Mouse (Mus musculus) brain, adult 10 weeks (tissue): Measurements from ENCODE around the gene B3galt4. TPM values are rescaled to one million over a fixed set of nuclear protein-coding genes. Genes with fewer than 3 reads are reported as not detected.

Source experiments
- polyA plus RNA-seq: library from polyadenylated mRNA; stranded (reverse); fragments of 350-450 nt; fragmentation: Illumina TruSeq; extraction: RNeasy Lipid Tissue Mini Kit (QIAGEN cat#74804); gene quantifications from one replicate; pipeline ENCODE4 v1.2.3, GENCODE M21; 2015; ENCODE audit warnings: low read depth, low replicate concordance

B3galt4 gene
- 6.7 TPM for polyA plus RNA-seq

DNA sequence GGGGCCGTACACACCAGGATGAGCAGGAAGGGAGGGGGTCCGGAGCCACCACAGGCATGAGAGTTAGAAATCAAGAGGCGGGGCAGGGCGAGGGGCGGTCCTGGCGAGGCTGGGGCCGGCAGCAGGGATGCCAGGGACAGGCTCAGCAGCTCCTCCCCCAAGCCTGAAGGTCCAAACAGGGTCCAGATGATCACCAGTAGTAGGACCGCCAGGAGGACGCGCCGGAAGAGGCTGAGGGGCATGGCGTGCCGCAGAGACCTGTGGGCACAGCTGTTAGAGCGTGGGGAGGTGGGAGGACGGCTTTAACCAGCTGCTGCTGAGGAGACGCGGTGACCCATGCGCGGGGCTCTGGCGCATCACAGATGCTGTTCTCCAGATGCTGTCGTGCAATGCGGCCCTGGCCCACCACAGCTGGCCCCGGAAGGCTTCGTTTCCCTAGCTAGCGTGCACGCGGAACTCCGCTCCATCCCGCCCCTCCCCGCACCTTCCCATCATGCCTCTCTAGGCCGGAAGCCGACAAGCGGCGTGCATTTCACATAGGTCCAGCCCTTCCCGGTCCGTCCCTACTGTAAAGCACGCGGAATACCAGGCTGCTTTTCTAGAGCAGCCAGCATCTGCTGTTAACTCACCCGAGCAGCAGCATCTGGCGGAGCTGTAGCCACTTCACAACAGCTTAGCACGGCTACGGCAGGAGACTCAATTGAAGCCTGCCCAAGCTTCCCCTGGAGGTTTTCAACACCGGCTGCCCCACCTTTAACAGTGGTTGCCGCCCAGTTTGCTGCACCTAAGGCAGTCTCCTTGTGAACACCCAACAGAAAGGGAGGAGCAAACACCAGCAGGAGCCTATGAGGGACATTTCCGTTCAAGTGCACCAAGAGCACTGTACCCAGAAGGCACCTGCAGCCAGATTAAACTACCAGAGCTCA lies at the start of gene B3galt4:
Gene B3galt4 (minus strand): TSS at position 468 of the 926 bp plus-strand sequence.

GRCm38 (mm10) chr17:34000150-34000537 lies 48.9 kb upstream of the B3galt4 start, which contains the start of gene H2-K1:
Gene H2-K1 (minus strand): TSS chr17:34000347.

DNA sequence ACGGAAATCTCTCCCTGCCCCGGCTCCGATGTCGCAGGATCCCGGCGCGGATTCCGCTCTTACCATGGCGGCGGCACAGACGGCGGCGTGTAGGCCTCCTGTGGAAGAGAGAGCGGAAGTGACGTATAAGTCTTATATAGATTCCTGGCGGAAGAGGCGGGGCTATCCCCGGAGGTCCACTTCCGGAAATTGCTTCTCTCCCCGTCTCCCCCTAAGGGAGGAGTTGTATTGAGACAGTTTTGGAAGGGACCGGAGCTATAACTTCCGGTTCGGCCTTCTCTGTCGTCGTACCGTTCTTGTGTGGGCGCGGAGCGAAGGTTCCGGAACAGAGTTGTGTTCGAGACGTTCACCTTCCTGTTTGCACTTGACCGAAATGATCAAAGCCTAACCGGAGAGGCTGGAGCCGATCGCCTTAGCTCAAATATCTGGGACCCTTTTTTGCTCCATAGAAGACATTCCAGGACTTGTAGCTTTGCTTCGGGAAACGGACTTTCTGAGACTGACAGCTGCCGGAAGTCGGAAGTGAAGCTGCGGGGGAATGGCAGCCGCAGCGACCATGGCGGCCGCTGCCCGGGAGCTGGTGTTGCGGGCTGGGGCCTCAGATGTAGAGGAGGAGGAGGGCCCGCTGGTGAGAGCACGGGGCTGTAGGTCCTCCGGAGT lies 4.4 kb upstream of the B3galt4 start, which contains the start of the genes Vps52 and Rps18:
Gene Vps52 (plus strand): TSS at position 258 of the 660 bp plus-strand sequence.
Gene Rps18 (minus strand): TSS at position 447 of the 660 bp plus-strand sequence.

DNA sequence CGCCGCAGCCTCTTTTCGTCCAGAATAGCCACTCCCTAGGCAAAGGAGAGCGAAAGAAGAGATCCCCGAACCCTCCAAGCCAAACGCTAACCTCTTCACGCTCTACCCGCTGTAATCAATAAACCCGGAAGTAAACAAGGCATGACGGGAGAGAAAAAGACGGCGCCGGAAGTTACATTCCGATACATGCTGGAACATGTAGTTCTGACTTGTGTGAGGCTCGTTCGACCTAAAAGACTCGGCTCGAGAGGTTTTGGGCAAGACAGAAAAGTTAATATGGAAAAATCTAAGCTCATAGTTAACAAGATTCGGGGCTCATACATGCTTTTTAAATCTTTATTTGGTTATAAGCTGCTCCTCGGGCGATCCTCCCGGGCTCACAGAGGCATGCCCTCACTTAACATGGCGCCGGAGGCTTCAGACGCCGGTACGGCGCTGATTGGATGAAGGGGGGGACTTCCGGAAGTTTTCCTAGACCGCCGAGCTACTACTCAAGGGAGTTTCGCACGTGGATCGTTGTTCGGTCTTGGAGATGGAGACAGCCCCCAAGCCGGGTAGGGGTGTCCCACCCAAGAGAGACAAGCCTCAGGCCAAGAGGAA lies 11.0 kb downstream of the B3galt4 start, which contains the start of the genes Pfdn6 and Wdr46:
Gene Pfdn6 (minus strand): TSS at position 138 of the 600 bp plus-strand sequence.
Gene Wdr46 (plus strand): TSS at position 455 of the 600 bp plus-strand sequence.

DNA sequence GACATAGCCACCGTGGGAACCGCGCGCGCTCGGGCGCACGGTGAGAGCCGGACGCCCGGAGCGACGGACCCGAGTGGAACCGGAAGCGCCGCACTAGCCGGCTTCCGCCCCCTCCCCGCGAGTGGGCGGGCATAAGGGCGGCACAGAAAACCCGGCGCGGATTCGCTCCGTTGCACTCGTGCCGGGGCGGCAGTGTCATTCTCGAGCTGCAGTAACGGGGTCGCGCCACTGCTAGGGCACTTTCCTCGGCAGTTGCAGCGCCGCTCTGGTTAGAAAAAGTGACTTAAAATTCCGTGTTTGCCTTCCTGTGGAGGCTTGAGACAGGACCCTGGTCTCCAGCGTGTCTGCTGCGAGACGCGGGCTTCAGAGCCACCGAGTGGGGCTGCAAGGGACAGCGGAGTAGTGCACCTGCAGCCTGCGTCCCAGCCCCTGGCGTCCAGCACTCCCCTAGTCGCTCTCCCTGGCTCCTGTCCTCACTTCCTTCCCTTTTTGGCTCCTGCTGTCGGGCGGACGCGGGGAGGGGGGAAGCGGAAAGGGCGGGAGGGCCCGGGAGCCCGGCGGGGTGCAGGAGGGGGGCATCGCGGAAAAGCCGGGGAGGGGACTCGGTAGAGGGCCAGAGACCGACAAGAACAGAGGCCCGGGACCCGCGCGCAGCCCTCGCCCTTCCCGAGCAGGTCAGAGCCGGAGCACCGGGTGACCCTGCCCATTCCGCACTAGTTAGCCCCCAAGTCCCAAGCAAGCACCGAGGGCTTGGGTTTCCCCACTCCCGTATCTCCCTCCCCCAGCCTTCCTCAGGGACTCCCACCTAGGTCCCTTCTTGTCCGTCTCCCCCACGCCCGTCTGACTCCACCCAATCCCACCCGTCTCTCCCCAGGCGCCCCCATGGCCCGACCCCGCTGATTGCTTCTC lies 21.7 kb downstream of the B3galt4 start, which contains the start of gene Rgl2:
Gene Rgl2 (plus strand): TSS at position 173 of the 909 bp plus-strand sequence.

GRCm38 (mm10) chr17:33915671-33916250 lies 35.5 kb downstream of the B3galt4 start, which contains the start of the genes Tapbp and Zbtb22:
Gene Tapbp (plus strand): TSS chr17:33915899.
Gene Zbtb22 (plus strand): TSS chr17:33915904.

DNA sequence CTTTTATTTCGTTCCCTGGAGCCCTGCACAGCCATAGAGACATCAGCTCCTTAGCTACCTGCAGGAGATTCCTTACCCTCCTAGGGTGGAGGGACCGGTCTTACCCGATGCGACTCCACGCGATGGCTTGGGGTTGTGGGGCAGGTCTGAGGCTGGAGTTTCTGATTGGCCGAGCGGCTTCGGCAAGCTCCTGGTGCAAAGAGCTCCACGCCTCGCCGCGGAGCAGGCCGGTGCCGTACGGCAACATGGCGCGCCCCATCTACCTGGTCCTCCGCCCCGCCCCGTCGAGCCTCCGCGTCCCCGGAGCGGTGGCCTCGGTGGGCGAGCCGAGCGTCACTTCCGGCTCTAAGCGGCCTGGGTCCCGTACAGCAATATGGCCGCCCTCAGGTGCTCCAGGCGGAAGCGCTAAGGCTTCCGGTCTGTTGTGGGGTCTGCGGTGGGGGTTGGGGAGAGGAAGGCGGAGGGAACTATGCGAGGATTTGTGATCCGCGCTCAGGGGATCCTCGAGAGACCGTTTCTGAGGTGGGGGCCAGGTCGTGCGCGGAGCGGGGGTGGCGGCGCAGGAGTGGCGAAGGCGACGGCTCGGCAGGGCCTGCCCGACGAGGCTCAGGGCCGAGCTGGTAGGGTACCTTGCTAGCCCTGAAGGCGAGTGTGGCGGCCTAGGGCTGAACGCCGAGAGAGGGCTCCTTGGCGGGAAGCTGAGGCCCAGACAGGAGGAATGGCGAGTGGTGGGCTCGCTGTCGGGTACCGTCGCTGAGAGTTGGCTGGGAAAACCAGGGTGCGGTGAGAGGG lies 42.0 kb downstream of the B3galt4 start, which contains the start of gene Daxx:
Gene Daxx (plus strand): TSS at position 338 of the 792 bp plus-strand sequence.

GRCm38 (mm10) chr17:33904835-33905234 lies 46.5 kb downstream of the B3galt4 start, which contains the start of gene Platr17:
Gene Platr17 (plus strand): TSS chr17:33905135.

Other genes with a start within 250 kb of the B3galt4 start
- gene March2, start 232.8 kb downstream of the B3galt4 start, polyA plus RNA-seq: 123 TPM
- gene Rab11b, start 191.0 kb downstream of the B3galt4 start, polyA plus RNA-seq: 275 TPM
- 4.1 TPM for gene Angptl4, start 169.7 kb downstream of the B3galt4 start, polyA plus RNA-seq
- 37.8 TPM for gene Kank3, start 141.0 kb downstream of the B3galt4 start, polyA plus RNA-seq
- 822 TPM for gene Rps28, start 126.9 kb downstream of the B3galt4 start, polyA plus RNA-seq
- 455 TPM for gene Ndufa7, start 126.9 kb downstream of the B3galt4 start, polyA plus RNA-seq
- gene Cd320, start 108.4 kb downstream of the B3galt4 start, polyA plus RNA-seq: 25.9 TPM
- not detected for gene Gm7029, start 77.7 kb downstream of the B3galt4 start, polyA plus RNA-seq
- 1.2 TPM for gene Kifc1, start 60.8 kb downstream of the B3galt4 start, polyA plus RNA-seq
- 1.1 TPM for gene Platr17, start 46.4 kb downstream of the B3galt4 start, polyA plus RNA-seq
- 20.5 TPM for gene Daxx, start 42.1 kb downstream of the B3galt4 start, polyA plus RNA-seq
- gene Tapbp, start 35.6 kb downstream of the B3galt4 start, polyA plus RNA-seq: 19.5 TPM
- gene Zbtb22, start 35.6 kb downstream of the B3galt4 start, polyA plus RNA-seq: 25.3 TPM
- 73.9 TPM for gene Rgl2, start 21.9 kb downstream of the B3galt4 start, polyA plus RNA-seq
- 145 TPM for gene Pfdn6, start 11.1 kb downstream of the B3galt4 start, polyA plus RNA-seq
- gene Wdr46, start 10.8 kb downstream of the B3galt4 start, polyA plus RNA-seq: 10.6 TPM
- 65.0 TPM for gene Vps52, start 4.3 kb upstream of the B3galt4 start, polyA plus RNA-seq
- gene Rps18, start 4.5 kb upstream of the B3galt4 start, polyA plus RNA-seq: 1,085 TPM
- 54.0 TPM for gene H2-K1, start 48.9 kb upstream of the B3galt4 start, polyA plus RNA-seq
- 43.2 TPM for gene Ring1, start 73.2 kb upstream of the B3galt4 start, polyA plus RNA-seq
- gene H2-Ke6, start 76.6 kb upstream of the B3galt4 start, polyA plus RNA-seq: 71.2 TPM
- gene Slc39a7, start 80.2 kb upstream of the B3galt4 start, polyA plus RNA-seq: 90.9 TPM
- gene Rxrb, start 80.3 kb upstream of the B3galt4 start, polyA plus RNA-seq: 71.9 TPM
- 8.4 TPM for gene Col11a2, start 87.9 kb upstream of the B3galt4 start, polyA plus RNA-seq
- 1.2 TPM for gene H2-Oa, start 140.9 kb upstream of the B3galt4 start, polyA plus RNA-seq
- gene H2-DMa, start 168.1 kb upstream of the B3galt4 start, polyA plus RNA-seq: 15.6 TPM
- gene Brd2, start 171.1 kb upstream of the B3galt4 start, polyA plus RNA-seq: 127 TPM
- 0.57 TPM for gene H2-DMb2, start 191.8 kb upstream of the B3galt4 start, polyA plus RNA-seq
- gene H2-DMb1, start 201.6 kb upstream of the B3galt4 start, polyA plus RNA-seq: 2.6 TPM
- gene Tap1, start 236.1 kb upstream of the B3galt4 start, polyA plus RNA-seq: 2.1 TPM
- 3.4 TPM for gene Psmb9, start 236.3 kb upstream of the B3galt4 start, polyA plus RNA-seq
- 7.5 TPM for gene Psmb8, start 246.2 kb upstream of the B3galt4 start, polyA plus RNA-seq